7 mouse cellular contexts compared by ENCODE assay signal in genomic region chr16:33878041-33878783, GRCm38 (mm10). TPM values are rescaled to one million over a fixed set of nuclear protein-coding genes. Genes with fewer than 3 reads are reported as not detected.
DNase-seq lines count a peak whose midpoint lies in the region; ATAC-seq lines count a peak whose summit lies in the region.

No protein-coding gene starts in this region.

- no peaks in the 10 kb centered on the region for H3K27me3 ChIP-seq in forebrain, embryonic 14.5 days (replicated peaks; ENCODE audit: control insufficient read depth, insufficient read depth, low read length)

- H3K36me3 ChIP-seq in forebrain, embryonic 14.5 days (ENCODE audit: control insufficient read depth, insufficient read depth, low read length), result no peaks in the 10 kb centered on the region

- no peak overlapping the region for H3K4me3 ChIP-seq in forebrain, embryonic 14.5 days (ENCODE audit: low read depth, low read length)

- ATAC-seq in forebrain, embryonic 14.5 days, result peak; percentile 77

- no peak overlapping the region for H3K9ac ChIP-seq in forebrain, embryonic 14.5 days (ENCODE audit: low read length)

- DNase-seq in 3134 (ENCODE audit: extremely low read depth, insufficient read length, low spot score) (peak; percentile 81), ES-CJ7 (ENCODE audit: low read depth, low spot score) (peak; percentile 87)
- peak; percentile 81 for DNase-seq in forebrain, embryonic 14.5 days (ENCODE audit: low spot score)
- DNase-seq in heart, postnatal 36 days, result peak; percentile 60 to 61
- DNase-seq in ovary, postnatal 14 days (ENCODE audit: low spot score), result peak; percentile 15
- DNase-seq in frontal cortex, postnatal 10 days (ENCODE audit: low spot score in 2 of 2), result no peak
- no peak for DNase-seq in cerebellum, adult 11 months

- H3K4me1 ChIP-seq in forebrain, embryonic 14.5 days (ENCODE audit: control insufficient read depth, insufficient read depth, low read length), result peaks cover 16% of the 10 kb centered on the region

- intact Hi-C loops in heart, postnatal 36 days (cut with DNase I), result no loop called here

- H3K27ac ChIP-seq in forebrain, embryonic 14.5 days (ENCODE audit: low read depth, low read length), result 0 out of 2 replicates have a peak overlapping the region, but pooled peaks have one; percentile 6

- H3K4me2 ChIP-seq in forebrain, embryonic 14.5 days (ENCODE audit: low read length), result no peak overlapping the region

- 44% methylated on average over 6 of the region's 6 CpGs for WGBS in forebrain, embryonic 14.5 days

- no peaks in the 10 kb centered on the region for H3K9me3 ChIP-seq in forebrain, embryonic 14.5 days (replicated peaks; ENCODE audit: control insufficient read depth, low read length)

RNA-seq across cellular contexts. Expression of gene Itgb5, which starts 48.7 kb away (rescaled TPM):
- polyA plus RNA-seq in forebrain, embryonic 14.5 days (2014; fragmentation: Nextera tagmentation; extraction: Ambion mirVana), result 4.7 and 7.0 TPM in 2 replicates
- total RNA-seq in heart, postnatal 36 days (2021), result 10 to 100 TPM; 87.2 to 94.3 TPM

Comparison
In these comparisons a context has a peak if more than half of its experiments do, and no peak if none do; other contexts are left out.
1. DNase-seq: peak in 3134 (single experiment), ES-CJ7 (single experiment), forebrain, embryonic 14.5 days (single experiment), heart, postnatal 36 days (2 of 2) and ovary, postnatal 14 days (single experiment); none in frontal cortex, postnatal 10 days (0 of 2) and cerebellum, adult 11 months (single experiment).